ENCODE assay signal across 14 mouse cellular contexts in genomic region chr10:80055891-80056290, GRCm38 (mm10). TPM values are rescaled to one million over a fixed set of nuclear protein-coding genes. Genes with fewer than 3 reads are reported as not detected.
DNase-seq lines count a peak whose midpoint lies in the region; ATAC-seq and TF ChIP-seq lines count a peak whose summit lies in the region.
"Had no signal": no experiment of that assay in that cellular context is flagged by ENCODE, and none has a peak within 500 bp of the region (broad histone marks: within the 10 kb centered on the region; RNA-seq: fewer than 3 reads in every experiment).

No protein-coding gene starts in this region.

- no peak overlapping the region for H3K27ac ChIP-seq in heart, embryonic 15.5 days
- no peak overlapping the region for H3K27ac ChIP-seq in midbrain, embryonic 13.5 days
- H3K27ac ChIP-seq in midbrain, embryonic 16.5 days (ENCODE audit: low read length) = no peak overlapping the region
- H3K27ac ChIP-seq in embryonic facial prominence, embryonic 15.5 days (replicated peaks) = no peak overlapping the region

- peaks cover 47% of the 10 kb centered on the region for H3K36me3 ChIP-seq in heart, embryonic 15.5 days
- peaks cover 53% of the 10 kb centered on the region for H3K36me3 ChIP-seq in midbrain, embryonic 13.5 days
- peaks cover 22% of the 10 kb centered on the region for H3K36me3 ChIP-seq in midbrain, embryonic 16.5 days (ENCODE audit: control insufficient read depth, insufficient read depth, low read length)
- peaks cover 46% of the 10 kb centered on the region for H3K36me3 ChIP-seq in embryonic facial prominence, embryonic 15.5 days
- peaks cover 11% of the 10 kb centered on the region for H3K36me3 ChIP-seq in myocyte (ENCODE audit: control insufficient read depth, insufficient read depth)

- intact Hi-C loops in heart, postnatal 10 days (cut with DNase I) = loop anchor here (2.0 kb wide), 1 partner anchor 59 kb away; the partner anchor contains the start of gene Stk11

- H3K9ac ChIP-seq in heart, embryonic 15.5 days = no peak overlapping the region
- peak overlapping the region; percentile 95; the same call in 1 of the 2 replicates for H3K9ac ChIP-seq in midbrain, embryonic 13.5 days (replicated peaks)
- no peak overlapping the region for H3K9ac ChIP-seq in midbrain, embryonic 16.5 days (ENCODE audit: low read depth, low read length)
- no peak overlapping the region for H3K9ac ChIP-seq in embryonic facial prominence, embryonic 15.5 days

- WGBS in heart, embryonic 15.5 days = 50% methylated on average over 9 of the region's 10 CpGs
- 91% methylated on average over 10 of the region's 10 CpGs for WGBS in midbrain, embryonic 13.5 days
- WGBS in midbrain, embryonic 16.5 days = 91% methylated on average over 9 of the region's 10 CpGs
- WGBS in embryonic facial prominence, embryonic 15.5 days = 71% methylated on average over 9 of the region's 10 CpGs

- H3K79me2 ChIP-seq in myocyte (ENCODE audit: control insufficient read depth, insufficient read depth) = peaks cover 23% of the 10 kb centered on the region

- TF ChIP-seq POLR2A in myocyte (IDR thresholded peaks at IDR 0.05; ENCODE audit: insufficient read length, low read depth) = no peak

- DNase-seq in heart, postnatal 10 days = no peak
- no peak for DNase-seq in spleen, adult 18-20 months
- no peak for DNase-seq in natural killer cell, adult 2 months (ENCODE audit: low spot score in 2 of 2)
- DNase-seq: adrenal gland, adult 2 months; cerebellum, adult 11 months; gastrocnemius, postnatal 14 days; lung, postnatal 14 days; thymus, postnatal 4 days had no signal

- H3K27me3 ChIP-seq in heart, embryonic 15.5 days = no peaks in the 10 kb centered on the region
- no peaks in the 10 kb centered on the region for H3K27me3 ChIP-seq in midbrain, embryonic 13.5 days
- H3K27me3 ChIP-seq in midbrain, embryonic 16.5 days (ENCODE audit: control insufficient read depth, insufficient read depth, low read depth, low read length) = no peaks in the 10 kb centered on the region
- H3K27me3 ChIP-seq in embryonic facial prominence, embryonic 15.5 days = no peaks in the 10 kb centered on the region
- no peaks in the 10 kb centered on the region for H3K27me3 ChIP-seq in myocyte (ENCODE audit: control insufficient read depth, insufficient read depth, insufficient read length)

- H3ac ChIP-seq in myocyte (ENCODE audit: control insufficient read depth, insufficient read length) = no peak overlapping the region

- peak overlapping the region; percentile 85; the same call in 1 of the 2 replicates for H3K4me2 ChIP-seq in heart, embryonic 15.5 days
- peak overlapping the region; percentile 74 for H3K4me2 ChIP-seq in midbrain, embryonic 13.5 days (replicated peaks)
- no peak overlapping the region for H3K4me2 ChIP-seq in midbrain, embryonic 16.5 days (ENCODE audit: low read length)
- H3K4me2 ChIP-seq in embryonic facial prominence, embryonic 15.5 days (replicated peaks) = 0 out of 2 replicates have a peak overlapping the region, but pooled peaks have one; percentile 72
- H3K4me2 ChIP-seq in myocyte (ENCODE audit: low read depth) = peak overlapping the region; percentile 91

- H3K9me3 ChIP-seq in heart, embryonic 15.5 days (replicated peaks) = no peaks in the 10 kb centered on the region
- H3K9me3 ChIP-seq in midbrain, embryonic 13.5 days = no peaks in the 10 kb centered on the region
- H3K9me3 ChIP-seq in midbrain, embryonic 16.5 days (replicated peaks; ENCODE audit: control insufficient read depth, low read length, poor library complexity, severe bottlenecking) = no peaks in the 10 kb centered on the region
- H3K9me3 ChIP-seq in embryonic facial prominence, embryonic 15.5 days (replicated peaks) = no peaks in the 10 kb centered on the region

- no peak for ATAC-seq in heart, embryonic 15.5 days (replicated peaks; ENCODE audit: insufficient number of reproducible peaks, insufficient read depth, low FRiP score, low read depth)
- ATAC-seq in midbrain, embryonic 13.5 days = no peak
- no peak for ATAC-seq in midbrain, embryonic 16.5 days
- ATAC-seq in embryonic facial prominence, embryonic 15.5 days (ENCODE audit: insufficient number of reproducible peaks, low FRiP score, low TSS enrichment, low read depth) = no peak
- ATAC-seq: inflammation-experienced regulatory T-cells, adult 6 months had no signal

- H3K4me3 ChIP-seq in heart, embryonic 15.5 days = peak overlapping the region; percentile 91; the same call in 1 of the 2 replicates
- no peak overlapping the region for H3K4me3 ChIP-seq in midbrain, embryonic 13.5 days (replicated peaks)
- H3K4me3 ChIP-seq in midbrain, embryonic 16.5 days (ENCODE audit: low read depth, low read length) = no peak overlapping the region
- peak overlapping the region; percentile 70; the same call in 1 of the 2 replicates for H3K4me3 ChIP-seq in embryonic facial prominence, embryonic 15.5 days (replicated peaks)
- peak overlapping the region; percentile 96 for H3K4me3 ChIP-seq in myocyte

- H3K4me1 ChIP-seq in heart, embryonic 15.5 days (replicated peaks) = peaks cover 45% of the 10 kb centered on the region
- peaks cover 33% of the 10 kb centered on the region for H3K4me1 ChIP-seq in midbrain, embryonic 13.5 days (replicated peaks)
- H3K4me1 ChIP-seq in midbrain, embryonic 16.5 days (ENCODE audit: control insufficient read depth, insufficient read depth, low read length) = peaks cover 13% of the 10 kb centered on the region
- peaks cover 28% of the 10 kb centered on the region for H3K4me1 ChIP-seq in embryonic facial prominence, embryonic 15.5 days

TF ChIP-seq in myocyte, 11 proteins besides CTCF, POLR2A, EP300 and RAD21:
- TF ChIP-seq USF1 (IDR thresholded peaks at IDR 0.05; ENCODE audit: low read depth) (no peak), POLR2AphosphoS2 (IDR thresholded peaks at IDR 0.05; ENCODE audit: insufficient read length, low read depth) (peak; percentile 5)

RNA-seq across cellular contexts. Expression of gene Gpx4, which starts 8.9 kb away (rescaled TPM):
- polyA plus RNA-seq in heart, embryonic 15.5 days (2015; fragmentation: Nextera tagmentation; extraction: Ambion mirVana) = 628 and 658 TPM in 2 replicates
- total RNA-seq in heart, postnatal 10 days (2021) = 100 to 1,000 TPM; 551 to 562 TPM
- polyA plus RNA-seq in midbrain, embryonic 13.5 days (2015; fragmentation: Nextera tagmentation; extraction: Ambion mirVana) = 498 and 532 TPM in 2 replicates
- 509 and 552 TPM in 2 replicates for polyA plus RNA-seq in midbrain, embryonic 16.5 days (2015; fragmentation: Nextera tagmentation; extraction: Ambion mirVana)
- 503 and 528 TPM in 2 replicates for polyA plus RNA-seq in embryonic facial prominence, embryonic 15.5 days (2015; fragmentation: Nextera tagmentation; extraction: Ambion mirVana)
- 1,278 TPM for polyA plus RNA-seq in myocyte (2012; fragmentation: generic; extraction: Trizol)

RNA-seq across cellular contexts. Expression of gene Polr2e, which starts 16.3 kb away (rescaled TPM):
- 115 and 136 TPM in 2 replicates for polyA plus RNA-seq in heart, embryonic 15.5 days (2015; fragmentation: Nextera tagmentation; extraction: Ambion mirVana)
- 10 to 100 TPM; 79.0 to 79.1 TPM for total RNA-seq in heart, postnatal 10 days (2021)
- 159 and 174 TPM in 2 replicates for polyA plus RNA-seq in midbrain, embryonic 13.5 days (2015; fragmentation: Nextera tagmentation; extraction: Ambion mirVana)
- 124 and 131 TPM in 2 replicates for polyA plus RNA-seq in midbrain, embryonic 16.5 days (2015; fragmentation: Nextera tagmentation; extraction: Ambion mirVana)
- polyA plus RNA-seq in embryonic facial prominence, embryonic 15.5 days (2015; fragmentation: Nextera tagmentation; extraction: Ambion mirVana) = 218 and 221 TPM in 2 replicates
- 209 TPM for polyA plus RNA-seq in myocyte (2012; fragmentation: generic; extraction: Trizol)

RNA-seq across cellular contexts. Expression of gene Arhgap45, which starts 39.4 kb away (rescaled TPM):
- 4.7 and 14.4 TPM in 2 replicates for polyA plus RNA-seq in heart, embryonic 15.5 days (2015; fragmentation: Nextera tagmentation; extraction: Ambion mirVana)
- 1 to 10 TPM; 5.0 to 6.1 TPM for total RNA-seq in heart, postnatal 10 days (2021)
- polyA plus RNA-seq in midbrain, embryonic 13.5 days (2015; fragmentation: Nextera tagmentation; extraction: Ambion mirVana) = 1.5 and 1.6 TPM in 2 replicates
- polyA plus RNA-seq in midbrain, embryonic 16.5 days (2015; fragmentation: Nextera tagmentation; extraction: Ambion mirVana) = 1.2 TPM in 2 replicates
- 5.1 and 6.2 TPM in 2 replicates for polyA plus RNA-seq in embryonic facial prominence, embryonic 15.5 days (2015; fragmentation: Nextera tagmentation; extraction: Ambion mirVana)
- 0.53 TPM for polyA plus RNA-seq in myocyte (2012; fragmentation: generic; extraction: Trizol)

RNA-seq across cellular contexts. Expression of gene Sbno2, which starts 49.5 kb away (rescaled TPM):
- polyA plus RNA-seq in heart, embryonic 15.5 days (2015; fragmentation: Nextera tagmentation; extraction: Ambion mirVana) = 8.3 and 13.9 TPM in 2 replicates
- total RNA-seq in heart, postnatal 10 days (2021) = 10 to 100 TPM; 15.1 to 17.6 TPM
- polyA plus RNA-seq in midbrain, embryonic 13.5 days (2015; fragmentation: Nextera tagmentation; extraction: Ambion mirVana) = 13.4 and 15.3 TPM in 2 replicates
- 11.6 and 12.5 TPM in 2 replicates for polyA plus RNA-seq in midbrain, embryonic 16.5 days (2015; fragmentation: Nextera tagmentation; extraction: Ambion mirVana)
- polyA plus RNA-seq in embryonic facial prominence, embryonic 15.5 days (2015; fragmentation: Nextera tagmentation; extraction: Ambion mirVana) = 19.4 and 19.8 TPM in 2 replicates
- 44.6 TPM for polyA plus RNA-seq in myocyte (2012; fragmentation: generic; extraction: Trizol)

RNA-seq across cellular contexts. Expression of gene Abca7, which starts 59.6 kb away (rescaled TPM):
- 2.1 and 3.9 TPM in 2 replicates for polyA plus RNA-seq in heart, embryonic 15.5 days (2015; fragmentation: Nextera tagmentation; extraction: Ambion mirVana)
- 1 to 10 TPM; 7.8 to 8.2 TPM for total RNA-seq in heart, postnatal 10 days (2021)
- 5.4 and 5.8 TPM in 2 replicates for polyA plus RNA-seq in midbrain, embryonic 13.5 days (2015; fragmentation: Nextera tagmentation; extraction: Ambion mirVana)
- 4.1 and 4.8 TPM in 2 replicates for polyA plus RNA-seq in midbrain, embryonic 16.5 days (2015; fragmentation: Nextera tagmentation; extraction: Ambion mirVana)
- 3.7 and 4.0 TPM in 2 replicates for polyA plus RNA-seq in embryonic facial prominence, embryonic 15.5 days (2015; fragmentation: Nextera tagmentation; extraction: Ambion mirVana)
- polyA plus RNA-seq in myocyte (2012; fragmentation: generic; extraction: Trizol) = 15.6 TPM

Comparison
In these comparisons a context has a peak if more than half of its experiments do, and no peak if none do; other contexts are left out.
1. H3K4me3 ChIP-seq: peak in heart, embryonic 15.5 days (single experiment), embryonic facial prominence, embryonic 15.5 days (single experiment) and myocyte (single experiment); none in midbrain, embryonic 13.5 days (single experiment) and midbrain, embryonic 16.5 days (single experiment).